Mouse (Mus musculus) midbrain, embryonic 15.5 days (tissue): Measurements from ENCODE around the gene Hist1h3i. TPM values are rescaled to one million over a fixed set of nuclear protein-coding genes. Genes with fewer than 3 reads are reported as not detected.
"Not testable (repeated sequence)": the region's sequence is repeated elsewhere in the genome, so short reads cannot be mapped to it uniquely, and the experiment has no call there.

Source experiments
- ATAC-seq: fragments of 200-750 bp; cut with Nextera tagmentation; replicated peaks from 2 replicates; pipeline ENCODE4 v1.8.0; 2017; ENCODE audit warnings: moderate TSS enrichment
- H3K27ac ChIP-seq: fragments of 300-500 bp; sonication (generic); 2 replicates; pipeline ENCODE4 v1.5.1; 2015; ENCODE audit warnings: mild to moderate bottlenecking, inconsistent platforms
- H3K27me3 ChIP-seq: fragments of 300-500 bp; sonication (generic); replicated peaks from 2 replicates; pipeline ENCODE4 v1.6.1; 2015; ENCODE audit warnings: inconsistent platforms
- H3K36me3 ChIP-seq: fragments of 300-500 bp; sonication (generic); replicated peaks from 2 replicates; pipeline ENCODE4 v1.6.1; 2015; ENCODE audit warnings: inconsistent platforms
- H3K4me1 ChIP-seq: fragments of 300-500 bp; sonication (generic); 2 replicates; pipeline ENCODE4 v1.6.1; 2015; ENCODE audit warnings: inconsistent platforms
- H3K4me2 ChIP-seq: fragments of 300-500 bp; sonication (generic); 2 replicates; pipeline ENCODE4 v1.6.1; 2015; ENCODE audit warnings: inconsistent platforms, mild to moderate bottlenecking, moderate library complexity
- H3K4me3 ChIP-seq: fragments of 300-500 bp; sonication (generic); 2 replicates; pipeline ENCODE4 v1.5.1; 2015; ENCODE audit warnings: mild to moderate bottlenecking, inconsistent platforms
- H3K9ac ChIP-seq: fragments of 300-500 bp; sonication (generic); 2 replicates; pipeline ENCODE4 v1.6.1; 2015; ENCODE audit warnings: mild to moderate bottlenecking, inconsistent platforms
- H3K9me3 ChIP-seq: fragments of 300-500 bp; sonication (generic); 2 replicates; pipeline ENCODE4 v1.6.1; 2016; ENCODE audit warnings: inconsistent platforms
- WGBS: fragments of 180-500 bp; shearing (Covaris S2); methylation state at CpG from one replicate; pipeline ENCODE4 v1.1.7; 2015; ENCODE audit warnings: mixed read lengths; 5-methylcytosine and 5-hydroxymethylcytosine counted together
- polyA plus RNA-seq: library from polyadenylated mRNA; unstranded; fragments of >200 nt; fragmentation: Nextera tagmentation; extraction: Ambion mirVana; gene quantifications from 2 replicates; pipeline ENCODE4 v1.2.1, GENCODE M21; 2015

Gene Hist1h3i
- polyA plus RNA-seq, 1 experiment from 2014 or later = 26.1 TPM

DNA sequence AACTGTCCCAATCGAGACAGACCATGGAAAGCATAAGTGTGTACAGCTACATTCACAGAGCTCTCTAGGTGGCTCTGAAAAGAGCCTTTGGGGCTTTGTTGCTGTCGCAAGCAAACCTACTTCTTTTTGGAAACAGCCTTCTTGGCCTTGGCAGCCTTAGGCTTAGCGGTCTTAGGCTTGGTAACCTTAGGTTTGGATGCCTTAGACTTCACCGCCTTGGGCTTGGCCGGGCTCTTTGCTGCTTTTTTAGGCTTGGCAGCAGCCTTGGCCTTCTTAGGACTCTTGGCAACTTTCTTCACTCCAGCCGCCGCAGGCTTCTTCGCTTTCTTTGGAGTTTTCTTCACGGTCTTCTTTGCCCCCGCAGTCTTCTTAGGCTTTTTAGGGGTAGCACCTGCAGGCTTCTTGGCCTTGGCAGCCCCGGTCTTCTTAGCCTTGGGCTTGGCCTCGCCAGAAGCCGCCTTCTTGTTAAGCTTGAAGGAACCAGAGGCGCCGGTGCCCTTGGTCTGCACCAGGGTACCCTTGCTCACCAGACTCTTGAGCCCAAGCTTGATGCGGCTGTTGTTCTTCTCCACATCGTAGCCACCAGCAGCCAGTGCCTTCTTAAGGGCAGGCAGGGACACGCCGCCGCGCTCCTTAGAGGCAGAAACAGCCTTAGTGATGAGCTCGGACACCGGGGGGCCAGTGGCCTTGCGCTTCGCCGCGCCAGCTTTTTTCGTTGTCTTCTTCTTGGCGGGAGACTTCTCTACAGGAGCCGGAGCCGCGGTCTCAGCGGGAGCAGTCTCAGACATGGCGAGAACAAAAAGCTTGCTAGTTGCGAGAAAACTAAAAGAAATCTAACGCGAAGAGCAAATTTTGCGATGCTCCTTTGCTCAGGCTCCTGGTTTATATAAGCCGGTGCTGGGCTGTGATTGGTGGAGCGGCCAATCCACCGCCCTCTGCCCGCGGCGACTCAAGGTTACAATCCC, 3.1 kb downstream of the Hist1h3i start, which contains the start of gene Hist1h1b:
Hist1h1b (minus strand) TSS at position 859 of the 965 bp plus-strand sequence.
- H3K9me3 ChIP-seq = no peaks in the 10 kb centered on the region
- H3K27ac ChIP-seq = peak within 1 kb of the TSS; percentile 68
- H3K27me3 ChIP-seq = no peaks in the 10 kb centered on the region
- H3K4me2 ChIP-seq = peak within 1 kb of the TSS; percentile 94
- peak within 1 kb of the TSS; percentile 54 for H3K4me3 ChIP-seq
- under 1% methylated on average over 44 of the region's 44 CpGs for WGBS
- H3K36me3 ChIP-seq = no peaks in the 10 kb centered on the region
- peak; percentile 12; the same call in 1 of the 2 replicates for ATAC-seq
- H3K4me1 ChIP-seq = peaks cover 37% of the 10 kb centered on the region
- H3K9ac ChIP-seq = peak within 1 kb of the TSS; percentile 49

DNA sequence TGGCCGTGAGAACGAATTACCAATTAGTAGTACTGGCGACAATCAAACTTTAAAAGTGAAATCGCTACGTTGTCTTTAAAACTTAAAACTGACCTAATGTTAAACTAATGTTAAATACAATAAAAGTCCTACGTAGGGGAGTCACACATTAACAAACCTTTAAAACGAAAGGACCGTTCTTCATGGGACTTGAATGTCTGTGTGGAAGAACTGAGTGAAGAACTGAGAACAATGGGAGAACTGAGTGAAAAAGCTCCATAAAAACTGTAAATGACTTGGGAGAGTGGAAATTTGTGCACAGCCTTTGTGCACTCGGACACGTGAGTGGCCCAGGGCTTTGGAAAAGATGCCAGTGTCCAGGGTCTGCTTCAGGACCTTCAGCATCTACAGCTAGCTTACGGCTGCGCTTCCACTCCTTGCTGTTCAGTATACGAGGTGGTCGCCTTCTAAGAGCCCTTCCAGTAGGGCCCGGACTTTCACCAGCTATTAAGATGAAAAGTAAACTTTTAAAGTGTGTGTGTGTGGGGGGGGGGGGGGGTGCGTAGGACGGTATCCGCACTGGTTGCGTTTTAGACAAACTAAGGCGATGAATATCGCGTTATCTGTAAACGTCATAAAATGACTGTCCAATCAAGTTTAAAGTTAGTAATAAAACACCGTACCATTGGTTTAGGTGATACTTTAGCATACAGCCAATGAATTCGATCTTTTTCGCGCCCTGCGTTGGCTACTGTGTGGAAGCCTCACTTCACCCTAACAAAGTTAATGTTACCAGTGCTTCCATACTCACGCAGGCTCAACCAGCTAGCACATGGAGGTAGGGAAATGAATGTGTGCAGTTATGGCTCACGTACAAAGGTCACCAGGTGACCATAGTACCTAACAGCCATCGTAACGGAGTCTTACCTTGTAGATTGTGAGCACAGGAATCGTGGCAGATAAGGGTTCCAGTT, 4.1 kb downstream of the Hist1h3i start:
- WGBS = 5% methylated on average over 33 of the region's 33 CpGs
- Histone ChIP-seq H3K9ac (peak overlapping the region; percentile 51), H3K4me1 (peaks cover 36% of the 10 kb centered on the region), H3K36me3 (no peaks in the 10 kb centered on the region), H3K9me3 (no peaks in the 10 kb centered on the region), H3K4me2 (peak overlapping the region; percentile 94), H3K27ac (peak overlapping the region; percentile 68), H3K27me3 (no peaks in the 10 kb centered on the region), H3K4me3 (peak overlapping the region; percentile 54)
- ATAC-seq = peak; percentile 96

DNA sequence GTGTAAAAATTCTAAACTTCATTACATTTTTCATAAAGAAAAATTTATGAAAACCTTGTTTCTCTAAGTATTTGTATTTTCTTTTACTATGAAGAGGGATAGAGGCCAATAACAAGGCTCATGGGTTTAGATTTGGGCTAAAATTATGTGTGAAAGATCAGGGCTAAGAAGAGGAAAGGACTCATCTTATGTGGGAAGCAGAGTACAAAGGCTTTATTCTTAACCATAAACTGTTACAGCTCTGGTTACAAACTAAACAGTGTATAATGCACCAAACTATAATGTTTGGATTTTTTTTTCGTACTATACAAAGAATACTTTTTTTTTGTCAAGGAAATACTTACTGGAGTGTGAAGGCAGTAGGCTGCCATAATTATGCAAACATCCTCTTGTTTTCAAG, 27.5 kb downstream of the Hist1h3i start:
- H3K9ac ChIP-seq = no peak overlapping the region
- H3K4me3 ChIP-seq = no peak overlapping the region
- no peak overlapping the region for H3K4me2 ChIP-seq
- H3K27ac ChIP-seq = no peak overlapping the region
- WGBS = 71% methylated on average over 1 of the region's 1 CpGs
- H3K9me3 ChIP-seq = no peaks in the 10 kb centered on the region
- H3K4me1 ChIP-seq = peaks cover 14% of the 10 kb centered on the region
- H3K36me3 ChIP-seq = no peaks in the 10 kb centered on the region
- ATAC-seq = no peak
- H3K27me3 ChIP-seq = no peaks in the 10 kb centered on the region

DNA sequence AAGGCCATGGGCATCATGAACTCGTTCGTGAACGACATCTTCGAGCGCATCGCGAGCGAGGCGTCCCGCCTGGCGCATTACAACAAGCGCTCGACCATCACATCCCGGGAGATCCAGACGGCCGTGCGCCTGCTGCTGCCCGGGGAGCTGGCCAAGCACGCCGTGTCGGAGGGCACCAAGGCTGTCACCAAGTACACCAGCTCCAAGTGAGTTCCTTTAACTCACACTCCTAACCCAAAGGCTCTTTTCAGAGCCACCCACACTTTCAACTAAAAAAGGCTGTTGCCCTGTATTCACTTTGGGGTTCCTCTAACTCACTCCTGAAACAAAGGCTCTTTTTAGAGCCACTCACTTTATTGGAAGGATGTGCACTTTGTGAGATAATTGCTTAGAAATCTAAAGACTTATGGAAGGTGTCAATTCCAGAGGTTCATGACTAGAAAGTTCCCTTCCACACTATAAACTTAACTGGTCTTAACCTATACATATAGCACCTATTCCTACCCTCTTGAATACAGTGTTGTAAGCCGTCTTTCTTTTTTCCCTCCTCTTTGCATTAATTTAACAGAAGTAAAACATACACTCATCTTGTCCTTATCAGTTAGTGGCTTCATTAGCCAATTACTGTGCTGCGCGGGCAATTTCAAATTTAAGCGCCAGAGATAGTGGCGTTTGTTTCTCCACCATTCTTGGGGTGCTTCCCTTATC, 28.7 kb downstream of the Hist1h3i start:
- Histone ChIP-seq H3K9ac (peak overlapping the region; percentile 31), H3K27ac (peak overlapping the region; percentile 95; the same call in 1 of the 2 replicates), H3K4me3 (peak overlapping the region; percentile 49), H3K4me2 (peak overlapping the region; percentile 79), H3K4me1 (peaks cover 16% of the 10 kb centered on the region)
- H3K27me3 ChIP-seq, H3K9me3 ChIP-seq, H3K36me3 ChIP-seq: not testable (repeated sequence)
- peak; percentile 2 for ATAC-seq
- WGBS = under 1% methylated on average over 26 of the region's 26 CpGs

DNA sequence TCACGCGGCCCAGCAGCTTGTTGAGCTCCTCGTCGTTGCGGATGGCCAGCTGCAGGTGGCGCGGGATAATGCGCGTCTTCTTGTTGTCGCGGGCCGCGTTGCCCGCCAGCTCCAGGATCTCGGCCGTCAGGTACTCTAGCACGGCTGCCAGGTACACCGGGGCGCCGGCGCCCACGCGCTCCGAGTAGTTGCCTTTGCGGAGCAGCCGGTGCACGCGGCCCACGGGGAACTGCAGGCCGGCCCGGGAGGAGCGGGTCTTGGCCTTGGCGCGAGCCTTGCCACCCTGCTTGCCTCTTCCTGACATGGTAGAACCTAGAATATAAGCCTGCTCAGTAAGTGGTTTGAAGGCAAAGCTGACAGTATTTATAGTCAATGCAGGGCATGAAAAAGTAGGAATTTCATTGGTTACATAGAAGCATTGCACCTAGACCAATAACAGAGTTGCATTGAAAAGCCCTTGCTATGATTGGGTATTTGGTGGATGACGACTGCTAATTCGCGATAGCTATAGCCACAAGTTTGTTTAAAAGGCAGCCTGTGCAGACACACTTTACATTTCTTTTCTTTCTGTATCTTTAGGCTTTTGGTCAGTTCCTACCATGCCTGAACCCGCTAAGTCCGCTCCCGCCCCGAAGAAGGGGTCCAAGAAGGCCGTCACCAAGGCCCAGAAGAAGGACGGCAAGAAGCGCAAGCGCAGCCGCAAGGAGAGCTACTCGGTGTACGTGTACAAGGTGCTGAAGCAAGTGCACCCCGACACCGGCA, 29.5 kb downstream of the Hist1h3i start, which contains the start of the genes Hist1h2ak and Hist1h2bn:
Hist1h2ak (minus strand) TSS at position 304 of the 762 bp plus-strand sequence.
Hist1h2bn (plus strand) TSS at position 600 of the 762 bp plus-strand sequence.
- Histone ChIP-seq H3K27ac (peak within 1 kb of the TSS; percentile 95), H3K4me1 (peaks cover 22% of the 10 kb centered on the region), H3K4me2 (peak within 1 kb of the TSS; percentile 79), H3K9ac (peak within 1 kb of the TSS; percentile 42), H3K4me3 (peak within 1 kb of the TSS; percentile 49)
- WGBS = under 1% methylated on average over 47 of the region's 50 CpGs
- H3K36me3 ChIP-seq, H3K27me3 ChIP-seq, H3K9me3 ChIP-seq: not testable (repeated sequence)
- ATAC-seq = peak; percentile 97

DNA sequence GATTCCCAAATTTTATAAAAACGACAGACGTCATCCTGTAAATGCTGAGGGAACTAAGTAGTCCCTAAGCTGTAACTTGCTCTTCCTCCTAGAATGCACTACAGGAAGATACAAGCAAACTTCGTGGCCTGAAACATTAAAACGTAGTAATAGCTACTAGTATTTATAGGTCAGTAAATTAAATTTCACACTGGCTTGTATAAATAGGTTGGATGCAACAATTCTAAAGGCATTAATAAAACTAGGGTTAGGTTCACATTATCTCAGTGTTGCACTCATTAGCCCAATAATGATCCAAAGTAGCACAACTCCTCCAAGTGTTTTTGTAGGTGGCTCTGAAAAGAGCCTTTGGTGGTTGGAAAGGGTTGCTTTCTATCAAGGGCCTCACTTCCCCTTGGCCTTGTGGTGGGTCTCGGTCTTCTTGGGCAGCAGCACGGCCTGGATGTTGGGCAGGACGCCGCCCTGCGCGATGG, 30.1 kb downstream of the Hist1h3i start:
- peak overlapping the region; percentile 49 for H3K4me3 ChIP-seq
- H3K4me2 ChIP-seq = peak overlapping the region; percentile 79
- WGBS = 2% methylated on average over 10 of the region's 10 CpGs
- peak overlapping the region; percentile 95 for H3K27ac ChIP-seq
- no peaks in the 10 kb centered on the region for H3K36me3 ChIP-seq
- peak overlapping the region; percentile 42 for H3K9ac ChIP-seq
- no peaks in the 10 kb centered on the region for H3K27me3 ChIP-seq
- no peaks in the 10 kb centered on the region for H3K9me3 ChIP-seq
- peaks cover 26% of the 10 kb centered on the region for H3K4me1 ChIP-seq
- no peak for ATAC-seq

DNA sequence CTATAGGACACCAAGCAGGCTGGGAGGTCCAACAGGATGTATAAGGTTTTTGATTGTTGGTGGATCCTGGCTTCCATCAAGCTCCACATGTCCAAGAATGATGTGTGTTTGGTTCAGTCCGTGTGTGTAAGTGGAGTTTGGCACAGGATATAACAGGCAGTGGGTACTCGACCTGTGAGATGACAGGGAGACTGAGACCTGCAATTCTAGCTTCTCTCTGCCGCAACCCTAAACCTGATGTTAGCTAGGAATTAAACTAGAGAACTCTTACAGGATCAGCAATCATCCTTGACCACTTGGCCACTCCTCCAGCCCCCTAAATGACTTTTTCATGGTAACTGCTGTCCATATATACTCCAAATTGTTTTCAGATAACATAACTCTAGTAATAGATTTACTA, 30.8 kb downstream of the Hist1h3i start:
- Histone ChIP-seq H3K27ac (0 out of 2 replicates have a peak overlapping the region, but pooled peaks have one; percentile 12), H3K4me1 (peaks cover 26% of the 10 kb centered on the region), H3K9ac (no peak overlapping the region), H3K4me3 (no peak overlapping the region), H3K4me2 (no peak overlapping the region), H3K27me3 (no peaks in the 10 kb centered on the region), H3K9me3 (no peaks in the 10 kb centered on the region), H3K36me3 (no peaks in the 10 kb centered on the region)
- no peak for ATAC-seq
- 46% methylated on average over 3 of the region's 3 CpGs for WGBS

DNA sequence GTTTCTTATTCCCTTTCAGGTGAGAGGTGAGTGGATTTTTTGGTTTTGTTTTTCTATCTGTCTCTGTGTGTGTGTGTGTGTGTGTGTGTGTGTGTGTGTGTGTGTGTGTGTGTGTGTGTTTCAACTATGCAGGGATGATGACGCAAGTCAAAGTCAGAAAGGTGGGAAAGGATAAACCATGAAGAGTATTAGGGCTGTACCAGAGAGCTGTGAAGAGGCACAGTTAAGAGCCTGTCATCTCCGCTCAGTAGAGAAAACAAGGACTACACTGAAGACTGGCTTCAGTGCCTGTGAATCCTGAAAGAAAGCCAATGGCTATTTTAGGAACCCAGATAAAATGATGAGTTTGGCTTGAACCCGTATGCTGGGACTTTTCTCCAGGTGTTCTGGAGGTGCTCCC, 31.3 kb downstream of the Hist1h3i start:
- Histone ChIP-seq H3K27ac (no peak overlapping the region), H3K36me3 (no peaks in the 10 kb centered on the region), H3K4me2 (no peak overlapping the region), H3K9me3 (no peaks in the 10 kb centered on the region), H3K27me3 (no peaks in the 10 kb centered on the region), H3K9ac (no peak overlapping the region), H3K4me1 (peaks cover 26% of the 10 kb centered on the region), H3K4me3 (no peak overlapping the region)
- WGBS = 78% methylated on average over 3 of the region's 3 CpGs
- no peak for ATAC-seq

DNA sequence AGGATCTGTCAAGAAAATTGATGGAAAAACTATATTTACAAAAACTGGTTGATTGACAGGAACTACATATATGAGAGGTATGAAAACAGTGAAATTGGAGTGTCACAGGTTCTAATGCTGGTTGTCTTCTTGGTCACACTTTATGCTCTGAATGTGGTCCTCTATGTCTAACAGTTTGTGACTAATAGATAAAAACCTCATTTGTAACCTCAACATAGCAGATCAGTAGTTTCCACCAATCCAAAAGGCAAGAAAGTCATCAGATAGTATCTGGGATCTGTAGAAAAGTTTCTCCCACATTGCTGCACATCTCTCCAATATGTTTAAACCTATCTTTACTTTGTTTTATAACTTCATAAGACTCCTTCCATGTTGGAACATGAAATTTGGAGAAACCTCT, 31.8 kb downstream of the Hist1h3i start:
- no peaks in the 10 kb centered on the region for H3K36me3 ChIP-seq
- no peak overlapping the region for H3K9ac ChIP-seq
- no peak overlapping the region for H3K4me2 ChIP-seq
- no peaks in the 10 kb centered on the region for H3K27me3 ChIP-seq
- H3K4me1 ChIP-seq = peaks cover 26% of the 10 kb centered on the region
- ATAC-seq = no peak
- no peak overlapping the region for H3K4me3 ChIP-seq
- no peaks in the 10 kb centered on the region for H3K9me3 ChIP-seq
- H3K27ac ChIP-seq = no peak overlapping the region

DNA sequence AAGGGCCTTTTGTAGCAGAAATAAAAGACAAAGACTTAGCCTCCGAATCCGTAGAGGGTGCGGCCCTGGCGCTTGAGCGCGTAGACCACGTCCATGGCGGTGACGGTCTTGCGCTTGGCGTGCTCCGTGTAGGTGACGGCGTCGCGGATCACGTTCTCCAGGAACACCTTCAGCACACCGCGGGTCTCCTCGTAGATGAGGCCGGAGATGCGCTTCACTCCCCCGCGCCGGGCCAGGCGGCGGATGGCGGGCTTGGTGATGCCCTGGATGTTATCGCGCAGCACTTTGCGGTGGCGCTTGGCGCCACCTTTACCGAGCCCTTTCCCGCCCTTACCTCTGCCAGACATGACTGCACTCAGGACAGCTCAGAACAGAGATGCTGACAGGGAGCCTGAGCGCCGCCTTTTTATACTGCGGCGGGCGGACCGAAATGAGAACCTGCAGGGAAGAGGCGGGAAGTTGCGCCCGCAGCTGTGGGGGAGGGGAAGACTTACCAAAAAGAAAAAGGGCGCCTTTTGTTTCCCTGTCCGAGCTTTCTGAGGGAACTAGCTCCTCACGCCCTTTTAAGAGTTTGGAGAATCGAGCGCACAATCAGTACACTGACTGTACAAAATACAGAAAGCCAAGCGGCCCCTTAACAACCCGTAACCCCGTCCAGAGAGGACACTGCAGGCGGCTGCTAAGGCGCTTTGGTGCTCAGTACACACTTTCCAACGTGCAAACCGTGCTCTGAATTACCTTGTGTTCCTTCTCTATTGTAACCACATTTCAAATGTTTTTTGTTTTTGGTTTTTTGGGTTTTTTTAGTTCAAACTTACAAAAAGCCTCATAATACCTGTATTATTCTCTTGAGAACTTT, 32.8 kb downstream of the Hist1h3i start, which contains the start of gene Hist1h4k:
Hist1h4k (minus strand) TSS at position 347 of the 859 bp plus-strand sequence.
- ATAC-seq = peak; percentile 88
- not testable (repeated sequence) for H3K36me3 ChIP-seq, H3K27me3 ChIP-seq, H3K9me3 ChIP-seq
- Histone ChIP-seq H3K4me3 (peak within 1 kb of the TSS; percentile 49), H3K4me1 (peaks cover 26% of the 10 kb centered on the region), H3K4me2 (peak within 1 kb of the TSS; percentile 68), H3K9ac (peak within 1 kb of the TSS; percentile 45), H3K27ac (peak within 1 kb of the TSS; percentile 90)
- WGBS = under 1% methylated on average over 46 of the region's 56 CpGs
